Mouse (Mus musculus): ENCODE data around the gene Unc5b.

The Unc5b gene

DNA sequence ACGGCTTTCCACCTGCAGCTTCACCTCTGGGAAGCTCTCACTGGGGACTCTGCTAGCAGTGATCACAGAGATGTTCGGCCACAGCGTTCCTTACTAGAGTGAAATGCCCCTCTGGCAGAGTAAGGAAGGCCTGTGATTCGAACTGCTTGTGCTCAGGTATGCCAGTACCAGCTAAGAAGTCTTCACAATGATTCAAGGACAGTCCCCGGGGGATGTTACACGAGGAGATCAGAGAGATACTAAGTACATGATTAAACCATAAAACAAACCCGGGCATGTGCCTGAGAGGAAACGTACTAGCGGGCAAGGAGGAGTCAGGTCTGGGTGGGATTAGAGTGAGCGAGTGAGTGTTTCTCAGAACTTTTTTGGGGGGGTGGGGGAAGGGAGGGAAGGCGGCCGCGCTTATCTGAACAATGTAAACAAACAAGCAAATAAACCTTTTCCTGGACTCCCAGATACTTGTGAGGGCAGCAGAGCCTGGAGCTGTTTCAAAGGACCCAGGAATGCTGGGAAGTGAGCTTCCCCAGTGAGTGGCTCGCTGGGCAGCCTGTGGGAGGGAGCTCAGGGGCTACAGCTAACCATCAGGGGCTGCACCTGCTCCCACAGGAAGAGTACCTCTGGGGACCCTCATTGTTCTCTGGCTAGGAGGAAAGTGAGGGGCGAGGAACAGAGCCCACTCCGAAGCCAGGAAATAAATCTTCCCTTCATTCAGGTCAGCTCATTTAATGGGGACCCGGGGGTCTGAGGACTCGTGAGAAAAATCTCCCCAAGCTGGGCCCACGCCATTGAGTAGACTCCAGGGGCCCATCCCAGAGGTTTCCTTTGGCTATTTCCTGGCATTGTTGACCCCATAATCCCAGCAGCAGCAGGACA lies 30.9 kb downstream of the Unc5b start:
- DNase-seq (ENCODE audit: low spot score), result no peak

DNA sequence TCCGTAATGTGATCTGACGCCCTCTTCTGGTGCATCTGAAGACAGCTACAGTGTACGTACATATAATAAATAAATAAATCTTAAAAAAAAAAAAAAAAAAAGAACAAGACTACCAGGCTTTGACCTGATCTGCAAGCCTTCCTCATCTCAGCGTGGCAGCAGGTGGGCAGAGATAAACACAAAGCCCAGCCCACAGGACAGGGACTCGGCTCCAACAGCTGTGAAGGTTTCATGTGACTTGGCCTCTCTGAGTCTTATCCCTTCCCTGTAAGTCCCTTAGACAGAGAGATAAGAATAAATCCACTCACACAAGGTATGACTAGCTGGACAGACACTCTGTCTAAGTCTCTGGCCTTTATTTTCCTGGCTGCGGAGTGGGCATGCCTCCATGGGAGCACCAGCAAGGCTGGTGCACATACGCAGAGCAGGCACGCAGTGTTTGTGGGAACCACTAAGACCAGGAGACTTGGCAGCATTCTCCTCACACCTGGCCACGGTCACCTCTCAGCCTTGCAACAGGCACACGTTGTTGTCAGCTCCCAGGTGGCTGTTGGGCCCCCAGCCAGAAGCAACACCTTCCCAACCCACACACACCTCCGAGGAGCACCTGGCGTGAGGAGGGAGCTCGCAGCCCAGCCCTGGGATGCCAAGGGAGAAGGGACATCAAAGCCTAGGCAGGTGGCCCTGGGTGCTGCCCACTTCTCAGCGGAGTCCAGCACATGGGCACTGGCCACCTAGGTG lies 33.5 kb downstream of the Unc5b start:
- no peak for DNase-seq (ENCODE audit: low spot score)

DNA sequence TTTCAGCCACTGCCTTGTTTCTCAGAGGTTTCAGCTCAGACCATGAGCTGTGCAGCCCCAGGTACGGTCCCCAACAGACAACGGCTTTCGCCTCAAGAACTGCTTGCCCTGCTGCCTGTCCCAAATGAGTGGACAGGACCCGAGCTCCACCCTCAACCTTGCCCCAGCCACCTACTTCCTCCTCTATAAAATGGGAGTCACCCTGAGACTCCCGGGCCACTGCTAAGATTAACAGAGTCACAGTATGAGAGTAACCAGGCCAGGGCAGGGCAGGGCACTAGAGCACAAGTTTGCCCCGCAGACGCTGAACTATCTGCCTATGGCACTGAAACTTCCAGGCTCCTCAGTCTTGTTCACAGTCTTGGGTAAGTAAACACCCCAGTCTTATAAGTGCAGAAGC lies 34.9 kb downstream of the Unc5b start:
- no peak for DNase-seq (ENCODE audit: low spot score)

DNA sequence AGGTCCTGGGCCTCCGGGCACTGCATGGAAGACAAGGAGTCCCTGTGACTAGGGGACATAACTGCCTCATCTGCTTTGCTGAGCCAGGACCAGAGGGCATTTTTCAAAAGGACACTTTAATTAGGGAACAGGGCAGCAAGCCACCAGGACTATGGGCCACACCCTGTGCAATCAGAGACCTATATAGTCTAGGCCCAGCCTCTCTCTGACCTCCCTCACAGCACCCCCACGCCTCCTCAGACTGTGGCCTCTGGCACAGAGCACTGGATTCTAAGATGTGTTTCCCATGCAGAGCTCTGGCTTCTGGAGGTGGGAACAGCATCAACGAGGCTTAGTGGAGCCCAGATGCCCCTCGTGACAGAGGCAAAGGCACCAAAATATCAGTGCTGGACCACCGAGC lies 35.4 kb downstream of the Unc5b start:
- no peak for DNase-seq (ENCODE audit: low spot score)

DNA sequence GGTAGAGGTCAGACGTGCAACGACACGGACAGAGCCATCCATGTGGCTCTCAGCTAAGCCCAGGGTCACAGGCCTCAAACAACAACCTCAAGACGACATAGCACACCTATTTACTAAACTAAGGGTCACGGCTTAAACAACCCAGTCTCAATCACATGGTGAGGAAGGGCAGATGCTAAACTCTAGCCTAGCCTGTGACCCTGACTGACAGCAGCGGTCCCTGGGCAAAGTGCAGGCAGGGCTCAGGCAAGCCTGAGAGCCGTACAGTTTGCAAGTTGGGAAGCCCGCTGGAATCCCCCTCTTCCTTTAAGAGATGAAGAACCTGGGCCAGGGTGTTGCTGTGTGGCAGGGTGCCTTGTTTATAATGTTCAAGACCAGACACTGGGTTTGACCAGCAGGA lies 36.6 kb downstream of the Unc5b start:
- DNase-seq (ENCODE audit: low spot score), result no peak

DNA sequence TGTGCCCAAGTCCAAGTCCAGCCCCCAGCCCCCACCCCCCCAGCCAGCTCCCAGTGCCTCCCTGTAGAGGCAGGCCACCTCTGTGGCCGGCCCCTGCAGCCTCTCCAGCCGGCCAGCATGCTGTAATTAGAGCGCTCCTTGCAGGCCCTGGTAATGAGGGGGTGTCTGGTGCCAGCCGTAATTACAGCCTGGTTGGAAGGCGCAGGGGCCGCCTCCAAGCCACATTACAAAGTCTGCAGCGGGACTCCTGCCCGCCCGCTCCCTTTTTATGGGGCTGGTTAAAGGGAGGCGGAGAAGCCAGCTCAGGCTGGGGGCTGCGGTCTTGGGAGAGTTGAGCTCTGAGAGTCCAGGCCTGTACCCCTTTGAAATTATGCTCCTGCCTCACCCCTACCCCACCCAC lies 37.0 kb downstream of the Unc5b start:
- DNase-seq (ENCODE audit: low spot score), result no peak

DNA sequence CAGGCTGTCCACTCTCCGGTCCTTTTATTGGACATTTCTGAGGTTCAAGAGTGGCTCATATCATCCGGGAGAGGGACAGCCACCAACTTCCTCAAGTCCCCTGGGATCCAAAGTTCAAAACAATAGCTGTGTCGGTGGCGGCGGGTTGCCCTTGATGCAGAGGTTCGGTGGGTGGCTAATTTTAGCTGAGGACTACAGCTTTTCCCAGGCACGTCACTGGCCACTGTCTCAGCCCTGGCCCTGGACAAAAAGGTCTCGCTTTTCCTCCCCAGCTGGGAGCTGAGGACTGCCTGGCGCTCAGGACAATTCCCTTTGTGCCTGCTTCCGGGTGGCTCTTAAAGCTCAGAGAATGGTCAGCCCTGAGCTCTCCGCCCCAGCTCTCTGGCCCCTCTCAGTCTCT lies 38.5 kb downstream of the Unc5b start:
- DNase-seq (ENCODE audit: low spot score), result no peak

DNA sequence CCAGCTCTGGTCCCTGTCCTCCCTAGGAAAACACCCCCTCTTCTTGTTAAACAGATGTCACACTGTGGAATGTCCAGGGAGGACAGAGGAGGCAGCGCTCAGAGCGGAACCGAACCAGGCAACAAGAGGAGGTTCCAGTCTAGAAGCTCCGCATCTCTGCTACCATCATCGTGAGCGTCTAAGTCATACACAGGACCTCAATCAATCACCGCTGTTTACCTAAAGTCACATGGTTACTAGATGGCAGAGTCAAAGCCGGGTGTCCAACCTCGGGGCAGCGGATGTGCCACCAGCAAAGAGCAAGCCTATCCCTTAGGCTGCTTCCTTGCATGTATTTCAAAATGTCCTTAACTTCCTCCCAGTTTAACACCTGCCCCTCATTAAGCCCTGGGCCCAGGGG lies 39.0 kb downstream of the Unc5b start:
- no peak for DNase-seq (ENCODE audit: low spot score)

DNA sequence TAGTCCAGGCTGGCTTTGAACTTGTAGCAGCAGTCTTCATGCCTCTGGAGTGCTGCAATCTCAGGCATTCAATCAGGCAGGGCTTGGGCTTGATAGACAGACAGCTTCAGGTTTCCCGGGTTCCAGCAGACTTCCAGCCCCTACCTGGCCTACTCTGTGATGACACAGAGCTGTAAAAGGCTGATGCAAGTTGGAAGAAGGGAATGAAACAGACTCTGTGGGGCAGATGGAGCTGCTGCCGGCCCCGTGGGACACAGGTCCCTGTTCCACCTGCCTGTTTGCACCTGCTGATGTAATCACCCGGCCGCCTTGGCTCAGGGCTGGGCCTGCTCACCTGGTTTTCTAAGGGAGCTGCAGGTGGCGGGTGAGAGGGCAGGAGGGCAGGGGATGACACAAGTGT lies 40.5 kb downstream of the Unc5b start:
- DNase-seq (ENCODE audit: low spot score), result no peak

DNA sequence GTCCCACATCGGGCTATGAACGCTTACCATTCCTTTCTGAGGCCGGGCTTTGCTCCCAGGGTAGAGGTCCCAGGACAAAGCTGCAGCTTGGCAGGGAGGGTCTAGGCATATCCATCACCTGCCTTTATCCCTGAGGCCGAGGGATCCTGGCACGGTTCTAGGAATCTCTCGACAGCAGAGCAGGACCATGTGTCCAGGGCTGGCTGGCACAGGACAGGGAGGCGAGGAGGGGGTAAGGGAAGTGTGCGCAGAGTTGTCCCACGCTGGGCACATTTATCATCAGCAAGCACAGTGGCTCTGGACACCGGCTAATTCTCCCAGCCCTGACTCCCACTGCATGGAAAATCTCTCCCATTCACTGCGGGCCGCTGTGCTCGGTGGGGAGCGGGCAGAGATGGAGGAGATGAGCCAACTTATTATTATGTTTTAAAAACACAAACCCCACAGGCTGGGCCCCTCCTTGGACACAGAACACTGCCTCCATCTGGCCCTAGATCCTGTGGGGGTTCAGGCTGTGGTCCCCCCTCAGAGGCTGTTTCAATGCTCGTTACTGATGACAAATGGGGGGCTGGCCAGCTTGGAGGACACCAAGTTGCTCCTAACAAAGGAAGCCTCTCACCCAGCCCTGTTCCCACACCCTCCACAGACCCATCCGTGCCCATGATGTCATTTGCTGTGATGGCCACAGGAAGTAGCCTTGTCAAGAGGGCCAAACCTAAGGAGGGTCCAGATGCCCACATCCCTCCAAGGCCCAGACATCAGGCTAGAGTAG lies 43.9 kb downstream of the Unc5b start:
- DNase-seq (ENCODE audit: low spot score), result no peak

DNA sequence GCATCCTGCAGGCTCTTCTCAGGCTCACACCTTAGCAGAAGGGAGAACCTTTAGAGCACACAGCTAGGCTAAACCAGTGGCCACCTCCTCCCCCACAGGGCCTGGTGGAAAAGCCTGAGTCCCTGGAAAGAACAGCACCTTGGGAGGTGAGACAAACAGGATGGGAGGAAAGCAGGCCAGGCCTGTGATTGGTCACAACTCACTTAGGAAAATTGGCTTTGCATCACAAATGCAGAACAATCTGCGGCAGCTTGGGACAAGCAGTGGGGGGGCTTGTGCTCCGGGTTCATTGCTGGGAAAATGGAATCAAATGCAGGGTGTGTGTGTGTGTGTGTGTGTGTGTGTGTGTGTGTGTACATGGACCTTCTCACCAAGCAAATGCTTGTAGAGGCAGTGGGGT lies 47.8 kb downstream of the Unc5b start:
- no peak for DNase-seq (ENCODE audit: low spot score)

DNA sequence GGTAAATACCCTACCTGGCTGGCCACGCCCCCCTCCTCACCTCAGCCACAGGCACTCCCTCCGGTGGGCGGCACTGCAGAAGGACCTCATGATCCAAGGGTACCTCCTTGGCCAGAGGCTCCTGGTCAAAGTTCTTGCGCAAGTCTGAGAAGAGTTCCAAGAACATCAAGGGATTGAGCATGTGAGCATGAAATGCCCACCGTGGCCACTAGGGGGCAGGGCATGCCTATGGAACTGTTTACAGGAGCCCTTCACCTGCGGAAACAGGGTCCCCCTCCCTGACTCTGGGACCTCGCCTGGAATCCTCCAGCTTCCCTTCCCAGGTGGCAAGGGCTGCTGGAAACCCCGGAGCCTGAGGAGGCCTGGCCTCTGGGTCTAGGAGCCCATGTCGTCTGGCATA lies 51.8 kb downstream of the Unc5b start:
- peak; percentile 80 for DNase-seq (ENCODE audit: low spot score)

DNA sequence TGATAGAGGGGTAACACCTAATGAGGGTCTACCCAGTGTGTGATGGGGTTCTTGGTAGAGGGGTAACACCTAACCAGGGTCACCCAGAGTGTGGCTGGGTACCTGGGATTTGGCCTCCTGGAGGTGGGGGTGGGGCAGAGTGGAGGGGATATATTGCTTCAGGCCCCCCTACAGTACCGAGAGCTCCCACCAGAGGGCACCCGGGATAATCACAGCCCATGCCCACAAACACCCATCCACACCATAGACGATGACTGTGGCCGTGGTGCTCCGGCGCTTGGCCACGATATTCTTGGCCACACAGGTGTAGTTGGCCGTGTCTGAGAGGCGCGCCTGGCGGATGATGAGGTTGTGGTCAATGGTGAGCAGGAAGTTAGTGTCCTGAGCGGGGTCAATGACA lies 52.8 kb downstream of the Unc5b start:
- no peak for DNase-seq (ENCODE audit: low spot score)

DNA sequence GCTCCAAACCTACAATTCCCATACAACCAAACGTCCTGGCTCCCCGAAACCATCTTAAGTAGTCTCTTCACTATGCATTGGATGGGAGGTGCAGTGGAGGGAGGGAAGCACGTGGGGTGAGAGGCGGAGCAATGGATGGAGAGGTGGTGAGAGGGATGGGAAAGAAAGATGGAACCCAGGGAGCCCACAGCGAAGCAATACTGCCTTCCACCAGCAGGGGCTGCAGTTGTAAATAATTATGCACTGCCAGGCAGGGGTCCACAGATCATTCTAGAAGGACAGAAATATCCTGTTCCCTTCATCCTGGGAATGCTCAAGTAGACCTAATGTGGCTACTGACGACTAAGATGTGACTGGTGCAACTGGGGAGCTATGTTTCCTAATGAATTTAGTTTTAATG lies 55.9 kb downstream of the Unc5b start:
- DNase-seq (ENCODE audit: low spot score), result no peak

DNA sequence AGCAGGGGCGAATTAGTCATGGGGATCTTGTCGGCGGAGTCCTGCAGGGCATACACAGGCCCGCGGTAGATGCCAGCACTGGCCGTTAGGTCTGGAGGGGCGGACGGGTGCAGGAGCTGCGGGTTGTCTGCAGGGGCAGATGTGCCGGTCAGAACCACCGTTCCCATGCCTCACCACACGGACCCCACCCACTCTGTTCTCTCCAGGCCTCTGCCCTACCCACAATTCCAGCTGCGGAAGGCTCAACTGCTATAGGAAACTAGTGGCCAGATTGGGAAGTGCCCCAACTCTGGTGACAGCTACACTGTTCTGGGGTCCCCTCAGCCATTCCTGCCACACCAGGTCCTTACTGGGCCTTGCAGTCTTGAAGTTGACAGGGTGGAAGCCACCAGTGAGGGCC lies 56.8 kb downstream of the Unc5b start:
- no peak for DNase-seq (ENCODE audit: low spot score)

DNA sequence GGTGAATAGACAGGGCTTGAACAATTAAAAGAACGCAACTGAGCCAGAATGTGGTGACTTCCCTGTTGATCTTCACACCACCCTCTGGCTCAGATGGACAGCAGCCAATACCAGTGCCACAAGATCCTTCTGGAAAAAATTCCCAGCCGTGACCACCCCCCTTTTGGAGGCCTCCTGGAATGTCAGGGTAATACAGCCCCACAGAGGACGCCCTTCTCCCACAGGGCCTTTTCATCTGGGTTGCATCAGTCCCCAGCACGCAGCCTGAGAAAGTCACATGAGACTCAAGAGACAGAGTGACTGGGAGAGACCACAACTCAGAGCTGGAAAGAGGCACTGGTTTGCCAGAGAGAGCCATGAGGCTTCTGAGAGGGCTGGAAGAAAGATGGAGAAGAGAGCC lies 60.5 kb downstream of the Unc5b start:
- peak; percentile 68 for DNase-seq (ENCODE audit: low spot score)

DNA sequence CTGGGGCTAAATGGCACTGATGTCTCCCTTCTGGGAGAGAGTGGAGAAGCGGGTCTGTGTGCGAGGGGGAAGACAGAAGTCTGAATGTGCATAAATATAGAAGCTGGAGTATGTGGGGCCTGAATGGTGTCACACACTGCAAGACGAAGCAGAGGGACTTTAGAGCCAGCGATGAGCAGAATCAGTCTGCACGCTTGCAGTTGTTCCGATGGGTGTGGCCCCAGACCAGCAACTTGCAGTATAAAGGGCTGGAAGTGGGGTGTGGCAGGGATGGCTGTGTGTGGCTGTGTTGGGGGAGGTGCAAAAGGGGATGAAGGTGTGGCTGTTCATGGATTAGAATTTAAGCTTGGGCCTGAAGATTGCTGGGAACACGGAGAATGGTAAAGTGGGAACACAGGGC lies 62.8 kb downstream of the Unc5b start:
- no peak for DNase-seq (ENCODE audit: low spot score)

DNA sequence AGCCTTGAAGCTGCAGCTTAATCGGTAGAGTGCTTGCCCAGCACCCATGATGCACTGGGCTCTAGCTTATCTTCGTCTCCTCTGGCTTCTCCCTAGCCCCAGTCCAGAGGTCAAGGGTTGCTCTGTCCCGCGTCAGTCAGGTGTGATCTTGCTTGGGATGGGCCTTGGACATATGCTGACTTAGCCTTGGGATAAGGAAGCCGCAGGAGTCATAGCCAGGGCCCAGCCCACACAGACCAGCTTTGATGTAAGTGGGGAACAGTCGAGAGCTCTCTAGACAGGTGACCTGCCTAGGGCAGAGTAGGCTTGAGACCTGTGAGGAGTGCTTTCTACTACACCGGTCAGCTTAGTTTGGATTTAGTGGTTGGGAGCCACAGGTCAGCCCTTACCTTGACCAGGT lies 64.0 kb downstream of the Unc5b start:
- DNase-seq (ENCODE audit: low spot score), result no peak

DNA sequence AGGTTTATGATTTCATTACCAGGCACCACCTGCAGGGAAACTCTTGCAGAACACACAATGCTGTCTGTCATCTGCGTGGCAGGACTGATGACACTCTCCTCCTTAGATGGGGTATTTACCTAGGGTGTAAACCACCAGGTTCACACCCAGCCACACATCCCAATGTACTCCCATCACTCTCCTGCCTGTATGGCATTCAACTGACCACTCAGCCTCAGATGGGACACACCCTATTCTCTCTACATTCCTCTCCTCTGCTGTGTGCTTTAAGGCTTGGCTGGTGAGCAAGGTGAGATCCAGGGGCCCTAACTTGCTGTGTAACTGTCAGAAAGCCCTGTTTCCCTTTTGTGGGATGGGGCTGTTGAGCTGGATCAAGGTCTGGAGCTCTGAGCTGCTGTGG lies 69.3 kb downstream of the Unc5b start:
- no peak for DNase-seq (ENCODE audit: low spot score)

DNA sequence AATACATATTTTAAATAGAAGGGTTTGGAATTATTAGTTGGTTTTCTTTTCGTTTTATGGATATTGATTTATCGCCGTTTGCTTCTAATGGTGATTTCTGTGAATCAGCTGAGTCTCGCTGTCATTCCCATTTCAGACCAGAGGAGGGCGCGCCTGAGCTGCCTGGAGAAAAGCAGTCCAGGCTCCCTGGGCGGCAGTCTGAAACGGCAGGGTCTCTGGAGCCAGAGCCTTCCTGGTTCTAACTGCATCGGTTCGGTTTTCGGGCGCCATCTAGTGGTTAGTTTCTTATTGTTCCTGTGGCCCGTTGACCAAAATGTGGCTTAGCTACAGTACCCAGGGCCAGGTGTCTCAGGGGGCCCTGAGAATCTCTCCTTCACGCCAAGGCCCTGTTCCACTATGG lies 71.0 kb downstream of the Unc5b start:
- peak; percentile 96 for DNase-seq (ENCODE audit: low spot score)

DNA sequence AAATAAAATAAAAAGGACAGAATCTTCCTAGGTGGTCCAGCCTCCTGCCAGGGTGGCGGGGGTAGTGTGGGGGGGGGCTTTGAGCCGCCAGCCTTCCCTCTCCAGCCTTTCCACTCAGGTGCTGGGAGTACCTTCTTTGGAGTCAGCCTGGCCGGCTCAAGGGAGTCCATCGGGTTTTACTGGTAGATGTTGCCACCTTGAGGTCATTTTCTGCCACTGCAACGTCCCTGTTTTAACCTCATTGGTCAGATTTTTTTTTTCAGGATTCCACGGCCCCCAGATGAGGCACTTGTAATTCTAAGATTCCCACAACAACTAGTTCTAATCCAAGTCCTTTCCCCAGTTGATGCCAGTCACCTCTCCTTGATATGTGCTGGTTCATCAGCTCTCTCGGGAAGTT lies 74.4 kb downstream of the Unc5b start:
- peak; percentile 76 for DNase-seq (ENCODE audit: low spot score)

DNA sequence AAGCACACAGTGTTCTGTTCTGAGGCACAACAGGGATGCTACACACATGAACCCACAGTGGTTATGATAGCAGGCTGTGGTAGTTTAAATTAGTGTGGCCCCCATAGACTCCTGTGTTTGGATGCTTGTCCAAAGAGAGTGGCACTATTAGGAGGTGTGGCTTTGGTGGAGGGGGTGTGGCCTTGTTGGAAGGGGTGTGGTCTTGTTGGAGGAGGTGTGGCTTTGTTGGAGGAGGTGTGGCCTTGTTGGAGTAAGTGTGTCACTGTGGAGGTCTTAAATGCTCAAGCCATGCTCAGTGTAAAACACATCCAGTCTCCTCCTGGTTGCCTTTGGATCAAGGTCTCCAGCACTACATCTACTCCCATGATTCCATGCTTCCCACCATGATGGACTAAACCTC lies 75.2 kb downstream of the Unc5b start:
- no peak for DNase-seq (ENCODE audit: low spot score)

DNA sequence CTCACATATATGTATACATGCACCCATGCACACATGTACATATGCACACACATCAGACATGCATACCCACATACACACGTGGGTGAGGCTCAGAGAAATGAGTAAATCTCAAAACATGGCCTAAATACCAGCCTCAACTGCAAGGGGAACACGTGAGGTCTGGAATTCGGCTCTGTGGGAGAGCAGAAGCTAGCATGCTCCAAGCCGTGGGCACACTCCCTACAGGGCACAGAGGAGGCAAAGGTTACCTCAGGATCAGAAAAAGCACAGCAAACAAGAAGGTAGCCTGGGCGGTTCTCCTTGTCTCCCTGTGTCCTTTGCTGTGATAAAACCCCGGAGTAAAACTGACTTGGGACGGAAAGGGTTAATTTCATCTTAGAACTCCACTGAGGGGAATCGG lies 77.4 kb downstream of the Unc5b start:
- no peak for DNase-seq (ENCODE audit: low spot score)
